Mouse (Mus musculus) forebrain, embryonic 11.5 days (tissue): Measurements from ENCODE around the gene Rpl13. TPM values are rescaled to one million over a fixed set of nuclear protein-coding genes. Genes with fewer than 3 reads are reported as not detected.

Experiments
- ATAC-seq: fragments of 200-750 bp; cut with Nextera tagmentation; replicated peaks from 2 replicates; pipeline ENCODE4 v1.8.0; 2017; ENCODE audit warnings: moderate TSS enrichment; ENCODE audit not compliant: low FRiP score
- DNase-seq: peaks from one replicate; pipeline ENCODE4 v3.0.0-alpha.2; 2017; ENCODE audit warnings: low spot score
- H3K27ac ChIP-seq: fragments of 300-500 bp; sonication (generic); 2 replicates; pipeline ENCODE4 v1.5.1; 2014; ENCODE audit warnings: low read depth, low read length
- H3K27me3 ChIP-seq: fragments of 300-500 bp; sonication (generic); 2 replicates; pipeline ENCODE4 v1.6.1; 2014; ENCODE audit warnings: mild to moderate bottlenecking, low read length, mixed read lengths; ENCODE audit not compliant: control insufficient read depth, insufficient read depth
- H3K36me3 ChIP-seq: fragments of 300-500 bp; sonication (generic); 2 replicates; pipeline ENCODE4 v1.6.1; 2014; ENCODE audit warnings: mild to moderate bottlenecking, low read length, moderate library complexity, mixed read lengths; ENCODE audit not compliant: control insufficient read depth, insufficient read depth
- H3K4me1 ChIP-seq: fragments of 300-500 bp; sonication (generic); replicated peaks from 2 replicates; pipeline ENCODE4 v1.6.1; 2014; ENCODE audit warnings: low read length, mixed read lengths; ENCODE audit not compliant: control insufficient read depth, insufficient read depth
- H3K4me2 ChIP-seq: fragments of 300-500 bp; sonication (generic); 2 replicates; pipeline ENCODE4 v1.6.1; 2014; ENCODE audit warnings: low read depth, mild to moderate bottlenecking, low read length, moderate library complexity, mixed read lengths; ENCODE audit not compliant: severe bottlenecking
- H3K4me3 ChIP-seq: fragments of 300-500 bp; sonication (generic); 2 replicates; pipeline ENCODE4 v1.5.1; 2014; ENCODE audit warnings: low read depth, low read length
- H3K9ac ChIP-seq: fragments of 300-500 bp; sonication (generic); 2 replicates; pipeline ENCODE4 v1.6.1; 2014; ENCODE audit warnings: low read length
- H3K9me3 ChIP-seq: fragments of 300-500 bp; sonication (generic); 2 replicates; pipeline ENCODE4 v1.6.1; 2016; ENCODE audit warnings: low read length, mixed read lengths; ENCODE audit not compliant: control insufficient read depth
- WGBS: fragments of 180-500 bp; shearing (Covaris S2); extraction: QIAGEN DNeasy Blood & Tissue Kit; methylation state at CpG from one replicate; pipeline ENCODE4 v1.1.7; 2014; 5-methylcytosine and 5-hydroxymethylcytosine counted together
- polyA plus RNA-seq: library from polyadenylated mRNA; unstranded; fragments of >200 nt; fragmentation: Nextera tagmentation; extraction: Ambion mirVana; gene quantifications from 2 replicates; pipeline ENCODE4 v1.2.1, GENCODE M21; 2014

The Rpl13 gene
- polyA plus RNA-seq, 1 experiment from 2014 or later: 1,311 TPM

DNA sequence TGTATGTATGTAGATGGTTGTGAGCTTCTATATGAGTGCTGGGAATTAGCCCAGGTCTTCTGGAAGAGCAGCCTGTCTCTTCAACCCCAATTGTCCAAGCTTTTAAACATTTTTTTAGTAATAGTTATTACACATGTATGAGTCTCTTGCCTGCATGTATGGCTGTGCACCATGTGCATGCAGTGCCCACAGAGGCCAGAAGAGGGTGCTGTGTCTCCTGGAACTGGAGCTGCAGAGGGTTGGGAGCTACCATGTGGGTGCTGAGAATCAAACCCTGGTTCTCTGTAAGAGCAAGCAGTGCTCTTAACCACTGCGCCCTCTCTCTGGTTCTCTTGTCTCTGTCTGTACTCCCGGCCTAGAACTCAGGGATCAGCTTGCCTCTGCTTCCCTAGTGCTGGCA, 30.8 kb downstream of the Rpl13 start:
- peaks cover 10% of the 10 kb centered on the region for H3K4me1 ChIP-seq
- no peak for ATAC-seq
- no peak overlapping the region for H3K4me3 ChIP-seq
- no peak overlapping the region for H3K27ac ChIP-seq
- no peaks in the 10 kb centered on the region for H3K36me3 ChIP-seq
- DNase-seq: no peak
- 93% methylated on average over 2 of the region's 2 CpGs for WGBS
- H3K9ac ChIP-seq: no peak overlapping the region
- no peaks in the 10 kb centered on the region for H3K9me3 ChIP-seq
- H3K4me2 ChIP-seq: no peak overlapping the region
- no peaks in the 10 kb centered on the region for H3K27me3 ChIP-seq

GRCm38 (mm10) chr8:123134149-123134713, 32.1 kb downstream of the Rpl13 start:
- ATAC-seq: no peak
- no peak overlapping the region for H3K4me2 ChIP-seq
- WGBS: 89% methylated on average over 11 of the region's 11 CpGs

DNA sequence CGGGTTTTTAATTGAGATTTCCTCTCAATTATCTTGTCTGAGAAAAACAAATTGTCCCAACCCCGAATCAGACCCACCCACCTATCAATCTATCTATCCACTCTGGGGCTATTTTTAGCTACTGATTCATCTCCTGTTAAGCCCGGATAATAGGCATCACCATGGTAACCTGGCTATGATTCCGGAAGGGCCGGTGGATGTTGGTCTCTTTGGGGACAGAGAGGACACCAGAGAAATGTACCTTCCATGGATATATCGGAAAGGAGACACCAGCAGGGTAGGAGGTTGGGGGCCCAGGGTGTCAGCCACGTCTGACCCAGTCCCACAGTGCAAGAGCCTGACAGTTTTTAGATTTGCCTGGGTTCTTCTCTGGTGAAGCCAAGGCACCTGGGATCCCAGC, 33.3 kb downstream of the Rpl13 start:
- peak overlapping the region; percentile 50; the same call in 1 of the 2 replicates for H3K27ac ChIP-seq
- H3K4me3 ChIP-seq: no peak overlapping the region
- peak overlapping the region; percentile 23; the same call in 1 of the 2 replicates for H3K9ac ChIP-seq
- no peaks in the 10 kb centered on the region for H3K9me3 ChIP-seq
- peaks cover 10% of the 10 kb centered on the region for H3K4me1 ChIP-seq
- DNase-seq: no peak
- 16% methylated on average over 7 of the region's 7 CpGs for WGBS
- H3K27me3 ChIP-seq: no peaks in the 10 kb centered on the region
- H3K4me2 ChIP-seq: peak overlapping the region; percentile 26; the same call in 1 of the 2 replicates
- no peaks in the 10 kb centered on the region for H3K36me3 ChIP-seq
- peak; percentile 42; the same call in 1 of the 2 replicates for ATAC-seq

More at GRCm38 (mm10) chr8:123134149-123134713, 32.1 kb downstream of the Rpl13 start:
- Histone ChIP-seq H3K9ac (no peak overlapping the region), H3K4me3 (no peak overlapping the region), H3K9me3 (no peaks in the 10 kb centered on the region), H3K36me3 (no peaks in the 10 kb centered on the region), H3K27ac (no peak overlapping the region), H3K27me3 (no peaks in the 10 kb centered on the region), H3K4me1 (peaks cover 10% of the 10 kb centered on the region)
- DNase-seq: no peak

GRCm38 (mm10) chr8:123135806-123136205, 33.7 kb downstream of the Rpl13 start:
- Histone ChIP-seq H3K27me3 (no peaks in the 10 kb centered on the region), H3K4me2 (peak overlapping the region; percentile 26; the same call in 1 of the 2 replicates), H3K9me3 (no peaks in the 10 kb centered on the region), H3K4me3 (no peak overlapping the region), H3K36me3 (no peaks in the 10 kb centered on the region), H3K27ac (peak overlapping the region; percentile 50; the same call in 1 of the 2 replicates), H3K4me1 (peaks cover 10% of the 10 kb centered on the region), H3K9ac (no peak overlapping the region; the same call in 1 of the 2 replicates)
- WGBS: 41% methylated on average over 9 of the region's 9 CpGs
- ATAC-seq (0 out of 2 replicates have a peak, but pooled peaks have one; percentile 7), DNase-seq (no peak)

DNA sequence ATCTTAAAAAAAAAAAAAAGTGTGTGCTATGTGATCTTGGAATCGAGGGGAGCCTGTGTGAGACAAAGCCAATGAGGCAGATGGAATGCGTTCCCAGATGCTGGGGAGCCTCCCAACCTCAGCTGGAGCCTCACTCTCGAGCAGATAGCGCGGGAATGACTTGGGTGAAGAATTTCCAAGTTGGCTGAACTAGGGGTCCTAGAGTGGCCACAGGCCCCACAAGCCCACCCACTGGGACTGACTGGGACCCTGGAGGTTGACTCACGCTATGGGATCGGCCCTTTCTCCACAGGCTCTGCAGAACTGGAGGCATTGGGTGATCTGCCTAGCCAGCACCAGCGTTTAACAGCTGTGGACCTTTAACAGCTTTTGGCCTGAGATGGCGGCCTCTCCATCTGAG, 34.1 kb downstream of the Rpl13 start:
- ATAC-seq (no peak), DNase-seq (no peak)
- Histone ChIP-seq H3K36me3 (no peaks in the 10 kb centered on the region), H3K4me2 (no peak overlapping the region), H3K9me3 (no peaks in the 10 kb centered on the region), H3K27ac (no peak overlapping the region), H3K4me3 (no peak overlapping the region), H3K9ac (no peak overlapping the region), H3K4me1 (peaks cover 10% of the 10 kb centered on the region), H3K27me3 (no peaks in the 10 kb centered on the region)
- WGBS: 85% methylated on average over 9 of the region's 9 CpGs

DNA sequence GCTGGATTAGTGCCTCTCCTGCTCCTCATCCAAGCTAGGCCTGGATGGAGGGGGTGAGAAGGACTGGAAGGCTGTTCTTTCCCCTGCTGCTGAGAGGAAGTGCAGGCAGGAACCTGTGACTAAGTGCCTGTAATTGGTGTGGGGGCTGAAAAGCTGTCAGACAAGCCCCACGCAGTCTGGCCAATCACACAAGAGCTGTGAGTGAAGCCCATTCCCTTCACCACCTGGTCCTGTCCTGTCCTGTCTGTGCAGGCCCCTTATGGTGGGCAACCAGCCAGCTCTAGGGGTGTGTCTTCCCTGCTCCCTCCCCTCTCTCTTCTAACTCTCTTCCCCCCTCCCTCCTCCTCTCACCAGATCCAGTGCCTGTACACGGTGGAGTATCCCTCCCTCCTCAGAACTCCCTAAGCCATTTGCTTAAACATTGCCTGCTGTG, 35.5 kb downstream of the Rpl13 start:
- H3K27me3 ChIP-seq: no peaks in the 10 kb centered on the region
- peak; percentile 70 for DNase-seq
- no peak overlapping the region for H3K4me3 ChIP-seq
- peak; percentile 63; the same call in 1 of the 2 replicates for ATAC-seq
- peaks cover 10% of the 10 kb centered on the region for H3K4me1 ChIP-seq
- H3K9me3 ChIP-seq: no peaks in the 10 kb centered on the region
- no peak overlapping the region for H3K27ac ChIP-seq
- no peaks in the 10 kb centered on the region for H3K36me3 ChIP-seq
- 20% methylated on average over 2 of the region's 2 CpGs for WGBS
- no peak overlapping the region for H3K4me2 ChIP-seq
- H3K9ac ChIP-seq: no peak overlapping the region

DNA sequence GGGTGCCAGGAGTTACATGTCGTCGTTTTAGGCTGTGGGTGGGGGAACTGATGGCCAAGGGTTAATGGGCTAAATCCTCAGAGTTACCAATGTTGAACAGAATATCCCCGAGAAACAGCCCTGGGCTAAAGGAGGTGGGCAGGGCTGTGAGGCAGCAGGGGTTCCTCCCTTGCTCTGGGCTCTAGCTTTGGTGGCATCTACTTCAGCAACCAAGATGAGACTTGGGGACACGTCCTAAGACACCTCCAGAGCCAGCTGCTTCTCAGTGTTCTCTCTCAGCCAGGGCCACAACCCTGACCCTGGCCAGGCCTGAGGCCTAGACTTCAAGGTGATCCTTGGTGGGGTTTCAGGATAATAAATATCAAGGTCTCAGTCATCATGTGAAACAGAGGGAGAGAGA, 36.6 kb downstream of the Rpl13 start:
- no peak overlapping the region for H3K27ac ChIP-seq
- DNase-seq: no peak

GRCm38 (mm10) chr8:123141741-123142462, 39.8 kb downstream of the Rpl13 start:
- ATAC-seq: no peak

More for the DNA sequence above, 36.6 kb downstream of the Rpl13 start:
- H3K4me2 ChIP-seq: no peak overlapping the region
- no peak for ATAC-seq
- H3K27me3 ChIP-seq: no peaks in the 10 kb centered on the region
- H3K4me1 ChIP-seq: peaks cover 10% of the 10 kb centered on the region
- H3K4me3 ChIP-seq: no peak overlapping the region
- H3K9ac ChIP-seq: no peak overlapping the region
- H3K36me3 ChIP-seq: no peaks in the 10 kb centered on the region
- H3K9me3 ChIP-seq: no peaks in the 10 kb centered on the region
- 70% methylated on average over 4 of the region's 4 CpGs for WGBS

More at GRCm38 (mm10) chr8:123141741-123142462, 39.8 kb downstream of the Rpl13 start:
- Histone ChIP-seq H3K9ac (no peak overlapping the region), H3K36me3 (no peaks in the 10 kb centered on the region), H3K9me3 (no peaks in the 10 kb centered on the region), H3K4me1 (no peaks in the 10 kb centered on the region), H3K27me3 (no peaks in the 10 kb centered on the region), H3K4me2 (no peak overlapping the region), H3K27ac (no peak overlapping the region), H3K4me3 (no peak overlapping the region)
- DNase-seq: no peak
- 84% methylated on average over 14 of the region's 14 CpGs for WGBS
